Mouse (Mus musculus): Measurements from ENCODE around the gene Thrap3. TPM values are rescaled to one million over a fixed set of nuclear protein-coding genes. Genes with fewer than 3 reads are reported as not detected.

Gene Thrap3
- polyA plus RNA-seq, 1 experiment from 2014 or later = 210 TPM

GRCm38 (mm10) chr4:126134236-126134635, 68.3 kb downstream of the Thrap3 start:
- Histone ChIP-seq H3K9me3 (ENCODE audit: low read length) (no peaks in the 10 kb centered on the region), H3K4me3 (ENCODE audit: low read length) (no peak overlapping the region), H3K27me3 (ENCODE audit: insufficient read depth, low read length) (no peaks in the 10 kb centered on the region), H3K4me2 (replicated peaks; ENCODE audit: low read depth, low read length) (no peak overlapping the region), H3K9ac (replicated peaks; ENCODE audit: low read length) (no peak overlapping the region), H3K36me3 (ENCODE audit: insufficient read depth, low read length) (peaks cover 45% of the 10 kb centered on the region), H3K4me1 (ENCODE audit: insufficient read depth, low read length) (peaks cover 41% of the 10 kb centered on the region), H3K27ac (ENCODE audit: low read length) (no peak overlapping the region)
- WGBS = 92% methylated on average over 4 of the region's 4 CpGs
- no peak for ATAC-seq (ENCODE audit: low FRiP score, low TSS enrichment)

- H3K9me3 ChIP-seq (ENCODE audit: low read length) = no peaks in the 10 kb centered on the region
- H3K36me3 ChIP-seq (ENCODE audit: insufficient read depth, low read length) = peaks cover 37% of the 10 kb centered on the region
- H3K4me3 ChIP-seq (ENCODE audit: low read length) = no peak overlapping the region
- ATAC-seq (ENCODE audit: low FRiP score, low TSS enrichment) = no peak
- H3K9ac ChIP-seq (replicated peaks; ENCODE audit: low read length) = peak overlapping the region; percentile 51; the same call in 1 of the 2 replicates
- peaks cover 41% of the 10 kb centered on the region for H3K4me1 ChIP-seq (ENCODE audit: insufficient read depth, low read length)
- H3K27me3 ChIP-seq (ENCODE audit: insufficient read depth, low read length) = no peaks in the 10 kb centered on the region
- no peak overlapping the region for H3K4me2 ChIP-seq (replicated peaks; ENCODE audit: low read depth, low read length)
- peak overlapping the region; percentile 65 for H3K27ac ChIP-seq (ENCODE audit: low read length)
- WGBS = 42% methylated on average over 6 of the region's 6 CpGs
Measured at GRCm38 (mm10) chr4:126132636-126133264, 69.8 kb downstream of the Thrap3 start.

- H3K4me2 ChIP-seq (replicated peaks; ENCODE audit: low read depth, low read length) = no peak overlapping the region
- H3K9me3 ChIP-seq (ENCODE audit: low read length) = no peaks in the 10 kb centered on the region
- no peak overlapping the region; the same call in 1 of the 2 replicates for H3K9ac ChIP-seq (replicated peaks; ENCODE audit: low read length)
- H3K4me3 ChIP-seq (ENCODE audit: low read length) = no peak overlapping the region
- H3K27ac ChIP-seq (ENCODE audit: low read length) = peak overlapping the region; percentile 65
- peak; percentile 37; the same call in 1 of the 2 replicates for ATAC-seq (ENCODE audit: low FRiP score, low TSS enrichment)
- 59% methylated on average over 10 of the region's 10 CpGs for WGBS
- H3K27me3 ChIP-seq (ENCODE audit: insufficient read depth, low read length) = no peaks in the 10 kb centered on the region
- peaks cover 41% of the 10 kb centered on the region for H3K4me1 ChIP-seq (ENCODE audit: insufficient read depth, low read length)
- H3K36me3 ChIP-seq (ENCODE audit: insufficient read depth, low read length) = peaks cover 36% of the 10 kb centered on the region
Measured at GRCm38 (mm10) chr4:126131290-126132121, 71.1 kb downstream of the Thrap3 start.

GRCm38 (mm10) chr4:126130502-126130901, 72.1 kb downstream of the Thrap3 start:
- Histone ChIP-seq H3K4me2 (replicated peaks; ENCODE audit: low read depth, low read length) (peak overlapping the region; percentile 24), H3K27ac (ENCODE audit: low read length) (peak overlapping the region; percentile 88), H3K9ac (replicated peaks; ENCODE audit: low read length) (peak overlapping the region; percentile 45), H3K4me1 (ENCODE audit: insufficient read depth, low read length) (peaks cover 41% of the 10 kb centered on the region), H3K27me3 (ENCODE audit: insufficient read depth, low read length) (no peaks in the 10 kb centered on the region), H3K9me3 (ENCODE audit: low read length) (no peaks in the 10 kb centered on the region), H3K36me3 (ENCODE audit: insufficient read depth, low read length) (peaks cover 37% of the 10 kb centered on the region), H3K4me3 (ENCODE audit: low read length) (no peak overlapping the region)
- 10% methylated on average over 11 of the region's 11 CpGs for WGBS
- peak; percentile 69 for ATAC-seq (ENCODE audit: low FRiP score, low TSS enrichment)

GRCm38 (mm10) chr4:126123309-126124040, 79.1 kb downstream of the Thrap3 start:
- Histone ChIP-seq H3K4me2 (replicated peaks; ENCODE audit: low read depth, low read length) (no peak overlapping the region), H3K9me3 (ENCODE audit: low read length) (peaks cover 9% of the 10 kb centered on the region), H3K4me1 (ENCODE audit: insufficient read depth, low read length) (no peaks in the 10 kb centered on the region; the same call in 1 of the 2 replicates), H3K4me3 (ENCODE audit: low read length) (no peak overlapping the region), H3K9ac (replicated peaks; ENCODE audit: low read length) (no peak overlapping the region), H3K36me3 (ENCODE audit: insufficient read depth, low read length) (peaks cover 48% of the 10 kb centered on the region), H3K27me3 (ENCODE audit: insufficient read depth, low read length) (no peaks in the 10 kb centered on the region), H3K27ac (ENCODE audit: low read length) (no peak overlapping the region)
- no peak for ATAC-seq (ENCODE audit: low FRiP score, low TSS enrichment)
- 84% methylated on average over 10 of the region's 10 CpGs for WGBS

GRCm38 (mm10) chr4:126120506-126120905, 82.1 kb downstream of the Thrap3 start:
- H3K36me3 ChIP-seq (ENCODE audit: insufficient read depth, low read length) = peaks cover 34% of the 10 kb centered on the region
- peaks cover 5% of the 10 kb centered on the region; the same call in 1 of the 2 replicates for H3K4me1 ChIP-seq (ENCODE audit: insufficient read depth, low read length)
- no peak overlapping the region for H3K4me3 ChIP-seq (ENCODE audit: low read length)
- H3K27me3 ChIP-seq (ENCODE audit: insufficient read depth, low read length) = no peaks in the 10 kb centered on the region
- H3K4me2 ChIP-seq (replicated peaks; ENCODE audit: low read depth, low read length) = no peak overlapping the region
- 98% methylated on average over 2 of the region's 2 CpGs for WGBS
- peaks cover 9% of the 10 kb centered on the region for H3K9me3 ChIP-seq (ENCODE audit: low read length)
- ATAC-seq (ENCODE audit: low FRiP score, low TSS enrichment) = no peak
- no peak overlapping the region for H3K9ac ChIP-seq (replicated peaks; ENCODE audit: low read length)
- no peak overlapping the region for H3K27ac ChIP-seq (ENCODE audit: low read length)

- Histone ChIP-seq H3K27ac (ENCODE audit: low read length) (no peak overlapping the region), H3K9me3 (ENCODE audit: low read length) (peaks cover 9% of the 10 kb centered on the region), H3K36me3 (ENCODE audit: insufficient read depth, low read length) (peaks cover 30% of the 10 kb centered on the region), H3K27me3 (ENCODE audit: insufficient read depth, low read length) (no peaks in the 10 kb centered on the region), H3K4me2 (replicated peaks; ENCODE audit: low read depth, low read length) (no peak overlapping the region), H3K9ac (replicated peaks; ENCODE audit: low read length) (no peak overlapping the region), H3K4me3 (ENCODE audit: low read length) (no peak overlapping the region), H3K4me1 (ENCODE audit: insufficient read depth, low read length) (peaks cover 7% of the 10 kb centered on the region; the same call in 1 of the 2 replicates)
- ATAC-seq (ENCODE audit: low FRiP score, low TSS enrichment) = no peak
- WGBS = 77% methylated on average over 5 of the region's 5 CpGs
Measured at GRCm38 (mm10) chr4:126120052-126120451, 82.5 kb downstream of the Thrap3 start.

GRCm38 (mm10) chr4:126119051-126119450, 83.5 kb downstream of the Thrap3 start:
- WGBS = 90% methylated on average over 1 of the region's 1 CpGs
- no peak overlapping the region for H3K4me2 ChIP-seq (replicated peaks; ENCODE audit: low read depth, low read length)
- H3K27ac ChIP-seq (ENCODE audit: low read length) = no peak overlapping the region
- no peaks in the 10 kb centered on the region for H3K27me3 ChIP-seq (ENCODE audit: insufficient read depth, low read length)
- ATAC-seq (ENCODE audit: low FRiP score, low TSS enrichment) = no peak
- H3K9ac ChIP-seq (replicated peaks; ENCODE audit: low read length) = no peak overlapping the region
- peaks cover 9% of the 10 kb centered on the region for H3K9me3 ChIP-seq (ENCODE audit: low read length)
- peaks cover 23% of the 10 kb centered on the region; the same call in 1 of the 2 replicates for H3K36me3 ChIP-seq (ENCODE audit: insufficient read depth, low read length)
- no peak overlapping the region for H3K4me3 ChIP-seq (ENCODE audit: low read length)
- peaks cover 7% of the 10 kb centered on the region; the same call in 1 of the 2 replicates for H3K4me1 ChIP-seq (ENCODE audit: insufficient read depth, low read length)

- Histone ChIP-seq H3K4me3 (ENCODE audit: low read length) (no peak overlapping the region), H3K27ac (ENCODE audit: low read length) (no peak overlapping the region), H3K9ac (replicated peaks; ENCODE audit: low read length) (no peak overlapping the region), H3K4me2 (replicated peaks; ENCODE audit: low read depth, low read length) (no peak overlapping the region), H3K36me3 (ENCODE audit: insufficient read depth, low read length) (peaks cover 19% of the 10 kb centered on the region; the same call in 1 of the 2 replicates), H3K27me3 (ENCODE audit: insufficient read depth, low read length) (no peaks in the 10 kb centered on the region), H3K9me3 (ENCODE audit: low read length) (peaks cover 9% of the 10 kb centered on the region), H3K4me1 (ENCODE audit: insufficient read depth, low read length) (peaks cover 10% of the 10 kb centered on the region)
- no peak for ATAC-seq (ENCODE audit: low FRiP score, low TSS enrichment)
- 90% methylated on average over 4 of the region's 4 CpGs for WGBS
Measured at GRCm38 (mm10) chr4:126118651-126119050, 83.9 kb downstream of the Thrap3 start.

All from kidney, embryonic 16.5 days (tissue).